Mouse (Mus musculus) liver, embryonic 11.5 days (tissue): ENCODE data around the gene Zfp112. TPM values are rescaled to one million over a fixed set of nuclear protein-coding genes. Genes with fewer than 3 reads are reported as not detected.
A peak's percentile ranks its signal among the peaks of the same experiment; 100 is the strongest.

Experiments
- ATAC-seq: fragments of 200-750 bp; cut with Nextera tagmentation; replicated peaks from 2 replicates; pipeline ENCODE4 v1.8.0; 2017; ENCODE audit warnings: moderate number of reproducible peaks, mild to moderate bottlenecking, moderate TSS enrichment, moderate library complexity; ENCODE audit not compliant: low FRiP score
- DNase-seq: peaks from one replicate; pipeline ENCODE4 v3.0.0-alpha.2; 2017; ENCODE audit warnings: low spot score
- H3K27ac ChIP-seq: fragments of 300-500 bp; sonication (generic); 2 replicates; pipeline ENCODE4 v1.5.1; 2014; ENCODE audit warnings: mild to moderate bottlenecking, low read depth, low read length, control low read depth
- H3K27me3 ChIP-seq: fragments of 300-500 bp; sonication (generic); replicated peaks from 2 replicates; pipeline ENCODE4 v1.6.1; 2014; ENCODE audit warnings: low read length, mixed read lengths; ENCODE audit not compliant: control insufficient read depth, insufficient read depth
- H3K36me3 ChIP-seq: fragments of 300-500 bp; sonication (generic); 2 replicates; pipeline ENCODE4 v1.6.1; 2014; ENCODE audit warnings: mild to moderate bottlenecking, low read length, moderate library complexity, mixed read lengths; ENCODE audit not compliant: control insufficient read depth, insufficient read depth
- H3K4me1 ChIP-seq: fragments of 300-500 bp; sonication (generic); replicated peaks from 2 replicates; pipeline ENCODE4 v1.6.1; 2014; ENCODE audit warnings: low read length, mixed read lengths; ENCODE audit not compliant: control insufficient read depth, insufficient read depth
- H3K4me2 ChIP-seq: fragments of 300-500 bp; sonication (generic); 2 replicates; pipeline ENCODE4 v1.6.1; 2014; ENCODE audit warnings: mild to moderate bottlenecking, control low read depth, moderate library complexity
- H3K4me3 ChIP-seq: fragments of 300-500 bp; sonication (generic); 2 replicates; pipeline ENCODE4 v1.5.1; 2014; ENCODE audit warnings: low read depth, low read length, control low read depth
- H3K9ac ChIP-seq: fragments of 300-500 bp; sonication (generic); 2 replicates; pipeline ENCODE4 v1.6.1; 2014; ENCODE audit warnings: low read depth, low read length, control low read depth
- H3K9me3 ChIP-seq: fragments of 300-500 bp; sonication (generic); 2 replicates; pipeline ENCODE4 v1.6.1; 2016; ENCODE audit warnings: low read length, inconsistent platforms, mixed read lengths; ENCODE audit not compliant: control insufficient read depth
- WGBS: fragments of 180-500 bp; shearing (Covaris S2); extraction: QIAGEN DNeasy Blood & Tissue Kit; methylation state at CpG from one replicate; pipeline ENCODE4 v1.1.7; 2014; 5-methylcytosine and 5-hydroxymethylcytosine counted together
- polyA plus RNA-seq: library from polyadenylated mRNA; unstranded; fragments of >200 nt; fragmentation: Nextera tagmentation; extraction: Ambion mirVana; gene quantifications from 2 replicates; pipeline ENCODE4 v1.2.1, GENCODE M21; 2014

Gene Zfp112
- polyA plus RNA-seq, 1 experiment from 2014 or later = 3.5 TPM

DNA sequence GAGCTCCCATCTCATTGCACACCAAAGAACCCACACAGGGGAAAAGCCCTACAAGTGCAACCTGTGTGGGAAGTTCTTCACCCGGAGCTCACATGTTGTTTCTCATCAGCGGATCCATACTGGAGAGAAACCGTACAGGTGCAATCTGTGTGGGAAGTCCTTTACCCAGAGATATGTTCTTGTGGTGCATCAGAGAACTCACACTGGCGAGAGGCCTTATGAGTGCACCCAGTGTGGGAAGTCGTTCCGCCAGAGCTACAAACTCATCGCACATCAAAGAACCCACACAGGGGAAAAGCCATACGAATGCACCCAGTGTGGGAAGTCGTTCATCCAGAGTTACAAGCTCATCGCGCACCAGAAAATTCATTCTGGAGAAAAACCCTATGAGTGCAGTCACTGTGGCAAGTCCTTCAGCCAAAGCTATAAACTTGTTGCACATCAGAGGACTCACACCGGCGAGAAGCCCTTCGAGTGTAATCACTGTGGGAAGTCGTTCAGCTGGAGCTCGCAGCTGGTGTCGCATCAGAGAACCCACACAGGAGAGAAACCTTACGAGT lies 6.9 kb upstream of the Zfp112 start:
- no peak overlapping the region for H3K4me3 ChIP-seq
- H3K36me3 ChIP-seq = peaks cover 89% of the 10 kb centered on the region
- H3K9ac ChIP-seq = no peak overlapping the region
- H3K4me2 ChIP-seq = no peak overlapping the region
- ATAC-seq (no peak), DNase-seq (no peak)
- no peaks in the 10 kb centered on the region for H3K27me3 ChIP-seq
- WGBS = 94% methylated on average over 18 of the region's 18 CpGs
- H3K4me1 ChIP-seq = no peaks in the 10 kb centered on the region
- H3K9me3 ChIP-seq = peaks cover 80% of the 10 kb centered on the region
- no peak overlapping the region for H3K27ac ChIP-seq

DNA sequence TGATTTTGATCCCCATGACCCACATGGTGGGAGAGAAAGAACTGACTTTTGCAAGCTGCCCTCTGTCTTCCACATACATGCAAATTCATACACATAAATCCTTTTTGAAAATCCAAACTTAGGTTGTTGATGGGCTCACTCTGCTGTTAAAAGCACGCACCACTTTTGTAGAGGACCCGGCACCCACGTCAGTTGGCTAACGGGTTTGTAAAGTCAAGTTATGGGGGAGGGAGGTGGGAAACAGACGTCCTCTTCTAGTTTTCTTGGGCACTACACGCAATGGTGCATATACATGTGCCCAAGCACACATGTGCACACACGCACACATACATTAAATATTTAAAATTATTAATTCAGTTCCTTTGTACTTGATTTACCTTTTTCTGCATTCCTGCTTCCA lies 1.3 kb upstream of the Zfp112 start:
- H3K4me2 ChIP-seq = no peak overlapping the region
- H3K4me3 ChIP-seq = no peak overlapping the region
- no peak overlapping the region for H3K9ac ChIP-seq
- H3K27me3 ChIP-seq = no peaks in the 10 kb centered on the region
- no peak overlapping the region for H3K27ac ChIP-seq
- H3K9me3 ChIP-seq = peaks cover 30% of the 10 kb centered on the region
- peaks cover 3% of the 10 kb centered on the region; the same call in 1 of the 2 replicates for H3K4me1 ChIP-seq
- no peak for ATAC-seq
- DNase-seq = no peak
- H3K36me3 ChIP-seq = peaks cover 33% of the 10 kb centered on the region
- 95% methylated on average over 7 of the region's 7 CpGs for WGBS

DNA sequence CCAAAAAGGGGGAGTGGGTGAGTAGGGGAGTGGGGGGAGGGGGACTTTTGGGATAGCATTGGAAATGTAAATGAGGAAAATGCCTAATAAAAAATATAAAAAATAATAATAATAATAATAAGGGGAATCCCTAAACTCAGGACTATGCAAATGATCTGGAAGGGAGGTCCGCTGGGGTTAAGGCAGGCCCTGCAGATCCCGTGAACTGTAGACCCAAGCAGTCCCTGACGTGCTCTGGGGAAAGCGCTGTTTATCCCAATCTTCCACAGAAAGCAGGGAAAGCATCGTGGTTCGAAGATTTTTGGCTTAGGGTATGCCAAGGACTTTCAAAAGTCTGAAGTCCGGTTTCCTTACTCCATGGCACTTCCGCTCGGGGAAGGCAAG lies 350 bp upstream of the Zfp112 start:
- peaks cover 23% of the 10 kb centered on the region for H3K36me3 ChIP-seq
- peak overlapping the region; percentile 86 for H3K4me2 ChIP-seq
- ATAC-seq = peak; percentile 53
- H3K27ac ChIP-seq = no peak overlapping the region
- DNase-seq = no peak
- WGBS = 13% methylated on average over 9 of the region's 9 CpGs
- peaks cover 21% of the 10 kb centered on the region for H3K9me3 ChIP-seq
- no peak overlapping the region for H3K9ac ChIP-seq
- H3K4me3 ChIP-seq = peak overlapping the region; percentile 64
- no peaks in the 10 kb centered on the region for H3K27me3 ChIP-seq
- peaks cover 3% of the 10 kb centered on the region; the same call in 1 of the 2 replicates for H3K4me1 ChIP-seq

DNA sequence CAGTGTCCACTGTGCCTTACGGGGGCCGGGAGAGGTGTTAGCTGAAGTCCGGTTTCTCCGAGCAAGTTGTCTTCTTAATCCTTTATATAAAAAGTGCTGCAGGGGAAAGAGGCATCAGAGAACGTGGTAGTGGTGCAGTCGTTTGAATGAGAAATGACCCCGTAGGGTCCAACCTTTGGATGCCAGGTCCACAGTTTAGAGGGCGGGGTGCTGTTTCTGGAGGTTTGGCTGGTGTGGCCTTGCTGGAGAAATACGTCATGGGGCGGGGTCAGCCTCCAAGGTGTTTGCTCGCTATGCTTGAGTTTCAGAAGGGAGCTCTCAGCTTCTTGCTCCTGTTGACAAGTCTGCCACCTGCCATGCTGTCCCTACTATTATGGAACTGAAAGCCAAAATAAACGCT lies 887 bp downstream of the Zfp112 start:
- DNase-seq = no peak
- Histone ChIP-seq H3K27ac (peak overlapping the region; percentile 71; the same call in 1 of the 2 replicates), H3K36me3 (peaks cover 12% of the 10 kb centered on the region), H3K4me1 (peaks cover 3% of the 10 kb centered on the region; the same call in 1 of the 2 replicates), H3K9me3 (peaks cover 10% of the 10 kb centered on the region), H3K9ac (peak overlapping the region; percentile 47), H3K27me3 (no peaks in the 10 kb centered on the region), H3K4me2 (peak overlapping the region; percentile 86), H3K4me3 (peak overlapping the region; percentile 64)
- ATAC-seq = peak; percentile 51; the same call in 1 of the 2 replicates
- 18% methylated on average over 12 of the region's 12 CpGs for WGBS

DNA sequence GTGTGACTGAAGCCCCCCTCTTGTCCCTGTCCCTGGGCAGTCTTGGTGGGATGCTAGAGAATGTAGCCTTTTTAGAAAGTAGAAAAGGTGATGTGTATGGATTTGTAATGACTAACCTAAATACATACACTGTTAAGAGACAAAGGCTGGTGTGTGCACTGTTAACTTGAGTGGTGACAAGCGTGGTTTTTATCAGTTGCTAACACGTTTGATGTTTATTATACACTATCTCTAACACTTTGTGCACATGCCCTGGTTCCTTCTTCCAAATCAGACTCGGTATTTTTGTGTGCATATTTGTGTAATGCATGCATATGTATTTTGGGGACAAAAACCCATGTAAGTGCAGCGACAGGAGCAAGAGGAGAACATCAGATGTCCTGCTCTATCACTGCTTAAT lies 4.5 kb downstream of the Zfp112 start:
- Histone ChIP-seq H3K27ac (no peak overlapping the region), H3K4me2 (no peak overlapping the region), H3K9ac (no peak overlapping the region), H3K27me3 (no peaks in the 10 kb centered on the region), H3K4me3 (no peak overlapping the region), H3K9me3 (no peaks in the 10 kb centered on the region), H3K4me1 (peaks cover 3% of the 10 kb centered on the region; the same call in 1 of the 2 replicates), H3K36me3 (no peaks in the 10 kb centered on the region)
- ATAC-seq = no peak
- DNase-seq = no peak
- WGBS = 59% methylated on average over 4 of the region's 4 CpGs

DNA sequence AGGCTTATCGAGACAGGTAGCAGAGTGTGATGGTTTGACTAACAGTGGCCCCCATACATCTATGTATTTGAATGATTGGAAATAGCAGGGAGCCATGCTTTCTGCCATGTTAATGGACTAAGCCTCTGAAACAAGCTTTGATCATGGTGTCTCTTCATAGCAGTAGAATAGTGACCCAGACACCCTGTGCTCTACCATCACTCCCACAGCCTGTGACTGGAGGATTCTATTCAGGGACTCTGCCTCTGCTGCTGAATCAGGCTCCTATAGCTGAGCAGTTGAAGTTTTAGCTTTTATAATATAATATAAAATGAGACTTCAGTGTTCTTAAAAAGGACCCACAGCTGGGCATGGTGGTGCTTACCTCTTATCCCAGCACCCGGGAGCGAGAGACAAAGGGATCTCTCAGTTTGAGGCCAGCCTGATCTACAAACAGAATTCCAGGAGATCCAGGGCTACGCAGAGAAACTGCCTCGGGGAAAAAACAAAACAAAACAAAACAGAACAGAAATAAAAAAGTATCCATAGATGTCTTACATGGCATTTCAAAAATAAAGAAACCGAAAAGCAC lies 21.4 kb downstream of the Zfp112 start:
- peak overlapping the region; percentile 80 for H3K9ac ChIP-seq
- 19% methylated on average over 6 of the region's 6 CpGs for WGBS
- no peaks in the 10 kb centered on the region for H3K27me3 ChIP-seq
- ATAC-seq (peak; percentile 19), DNase-seq (peak; percentile 40)
- H3K9me3 ChIP-seq = no peaks in the 10 kb centered on the region
- no peaks in the 10 kb centered on the region; the same call in 1 of the 2 replicates for H3K4me1 ChIP-seq
- H3K4me3 ChIP-seq = peak overlapping the region; percentile 81
- H3K4me2 ChIP-seq = peak overlapping the region; percentile 90
- H3K36me3 ChIP-seq = peaks cover 6% of the 10 kb centered on the region; the same call in 1 of the 2 replicates
- H3K27ac ChIP-seq = no peak overlapping the region

DNA sequence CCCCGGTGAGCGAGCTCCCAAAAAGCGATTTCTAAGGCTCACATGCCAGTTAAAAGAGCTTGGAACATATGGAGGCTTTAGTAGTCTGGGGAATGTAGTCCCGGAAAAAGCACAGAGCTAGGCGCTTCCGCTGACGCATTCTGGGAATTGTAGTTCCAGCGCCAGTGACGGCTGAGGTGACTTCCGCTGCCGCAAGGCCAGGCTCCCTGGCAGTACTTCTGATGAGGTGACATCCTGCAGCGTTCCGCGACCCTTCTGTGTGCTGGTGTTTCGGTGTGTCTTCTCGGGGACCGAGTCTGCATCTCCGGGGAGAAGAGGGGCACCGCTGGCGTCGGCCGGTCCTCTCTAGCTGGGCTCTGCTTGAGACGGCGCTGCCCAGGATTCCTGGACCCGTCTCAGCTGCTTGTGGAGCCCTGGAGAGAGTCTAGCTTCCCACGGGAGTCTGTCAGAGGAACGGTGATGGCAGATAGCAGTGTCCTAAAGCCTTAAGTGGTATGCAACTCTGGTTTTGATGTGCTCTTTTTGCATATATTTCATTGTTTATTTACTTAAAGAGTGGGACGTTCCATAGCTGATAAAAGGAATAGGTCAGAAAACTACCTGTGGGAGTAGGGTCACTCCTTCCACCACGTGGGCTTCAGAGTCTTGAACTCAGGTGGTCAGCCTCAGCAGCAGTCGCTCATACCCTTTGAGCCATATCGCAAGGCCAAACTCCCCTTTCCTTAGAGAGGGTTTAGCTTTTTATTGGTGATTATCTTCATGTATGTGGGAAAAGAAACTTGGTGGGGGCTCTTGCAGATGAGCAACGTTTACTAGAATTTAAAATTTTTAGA lies 22.1 kb downstream of the Zfp112 start, which contains the start of gene Zfp235:
TSS of gene Zfp235 (plus strand) at position 174 of the 833 bp plus-strand sequence.
- Histone ChIP-seq H3K27me3 (no peaks in the 10 kb centered on the region), H3K4me1 (no peaks in the 10 kb centered on the region; the same call in 1 of the 2 replicates), H3K36me3 (peaks cover 6% of the 10 kb centered on the region; the same call in 1 of the 2 replicates), H3K27ac (no peak within 1 kb of the TSS), H3K9ac (peak within 1 kb of the TSS; percentile 80), H3K9me3 (no peaks in the 10 kb centered on the region), H3K4me3 (peak within 1 kb of the TSS; percentile 81), H3K4me2 (peak within 1 kb of the TSS; percentile 90)
- DNase-seq (peak; percentile 83), ATAC-seq (peak; percentile 93)
- 3% methylated on average over 32 of the region's 32 CpGs for WGBS

DNA sequence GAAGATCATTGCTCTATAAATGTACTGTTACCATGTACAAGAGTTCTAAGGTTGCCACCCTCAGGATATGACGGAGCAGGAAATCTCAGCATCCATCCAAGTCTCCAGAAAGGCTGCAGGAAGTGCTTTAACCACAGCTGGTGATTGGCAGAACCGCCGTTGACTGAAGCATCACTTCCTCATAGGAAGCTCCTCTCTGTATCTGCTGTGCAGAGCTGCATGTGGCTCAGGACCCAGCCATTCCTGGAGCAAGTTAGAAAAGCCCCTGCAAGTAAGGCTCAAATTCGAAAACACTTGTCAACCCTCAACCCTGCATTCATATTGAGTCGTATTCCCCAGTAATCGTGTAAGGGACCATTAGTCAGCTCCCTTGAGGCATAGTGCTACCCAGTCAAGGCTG lies 30.5 kb downstream of the Zfp112 start:
- Histone ChIP-seq H3K36me3 (peaks cover 22% of the 10 kb centered on the region), H3K4me1 (no peaks in the 10 kb centered on the region), H3K27me3 (no peaks in the 10 kb centered on the region), H3K9me3 (peaks cover 10% of the 10 kb centered on the region), H3K4me3 (no peak overlapping the region), H3K4me2 (no peak overlapping the region), H3K9ac (no peak overlapping the region), H3K27ac (no peak overlapping the region)
- ATAC-seq = no peak
- peak; percentile 27 for DNase-seq
- 61% methylated on average over 6 of the region's 6 CpGs for WGBS
